Mouse (Mus musculus): ENCODE results near the gene Maml3. TPM values are rescaled to one million over a fixed set of nuclear protein-coding genes. Genes with fewer than 3 reads are reported as not detected.

Maml3 gene
- polyA plus RNA-seq, 1 experiment = 0.01 TPM

DNA sequence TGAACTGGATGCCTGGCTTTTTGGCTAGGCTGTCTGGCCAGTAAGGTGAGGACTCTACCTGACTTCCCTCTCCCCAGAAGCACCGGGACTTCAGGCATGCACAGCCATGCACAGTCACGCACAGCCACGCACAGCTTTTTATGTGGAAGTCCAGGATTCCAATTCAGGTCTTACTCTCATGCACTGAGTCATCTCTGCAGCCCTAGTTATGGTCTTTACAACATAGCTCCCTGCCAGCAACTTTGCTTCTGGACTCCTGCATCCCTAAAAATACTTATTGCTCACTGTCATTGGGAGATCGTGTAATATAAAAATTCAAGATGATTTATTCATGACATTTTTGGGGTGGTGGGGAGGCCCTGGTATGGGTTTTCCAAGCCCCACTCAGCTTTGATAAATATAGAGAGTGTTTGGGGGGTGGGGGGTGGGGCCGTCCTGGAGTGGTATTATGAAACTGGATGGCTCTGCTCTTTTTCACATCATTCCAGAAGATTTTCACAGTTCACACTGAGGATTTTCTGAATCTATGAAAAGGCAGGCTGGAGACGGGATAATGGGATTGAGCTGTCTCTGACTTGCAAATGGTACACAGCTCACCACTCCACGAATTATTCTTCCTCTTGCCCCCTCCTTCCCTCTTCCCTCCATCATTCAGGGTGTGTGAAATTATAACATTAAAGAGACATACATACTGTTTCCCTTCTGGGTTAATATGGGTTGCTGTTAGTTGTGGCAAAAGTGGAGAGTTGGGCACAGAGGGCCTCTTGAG is 288.2 kb downstream of the Maml3 start:
- no peak for TF ChIP-seq GATA1 (IDR thresholded peaks at IDR 0.05; ENCODE audit: low read length)

DNA sequence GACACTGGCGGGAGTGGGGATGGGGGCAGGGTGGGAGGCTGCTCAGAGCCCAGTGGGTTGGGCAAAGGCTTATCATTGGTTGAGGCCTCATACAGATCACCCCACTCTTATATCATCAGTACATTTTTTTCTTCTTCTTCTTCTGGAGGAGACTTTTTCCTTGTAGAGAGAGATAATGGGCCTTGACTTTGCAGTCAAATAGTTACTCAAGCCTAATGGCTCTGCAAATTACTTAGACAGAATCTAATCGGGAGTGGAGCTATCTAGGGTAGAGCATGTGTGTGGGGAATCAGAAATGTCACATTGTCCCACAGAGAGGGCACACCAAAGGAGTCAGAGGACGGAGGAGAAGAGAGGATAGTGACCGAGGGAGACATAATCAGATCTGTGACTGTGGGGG is 290.8 kb downstream of the Maml3 start:
- no peak for TF ChIP-seq GATA1 (IDR thresholded peaks at IDR 0.05; ENCODE audit: low read length)

DNA sequence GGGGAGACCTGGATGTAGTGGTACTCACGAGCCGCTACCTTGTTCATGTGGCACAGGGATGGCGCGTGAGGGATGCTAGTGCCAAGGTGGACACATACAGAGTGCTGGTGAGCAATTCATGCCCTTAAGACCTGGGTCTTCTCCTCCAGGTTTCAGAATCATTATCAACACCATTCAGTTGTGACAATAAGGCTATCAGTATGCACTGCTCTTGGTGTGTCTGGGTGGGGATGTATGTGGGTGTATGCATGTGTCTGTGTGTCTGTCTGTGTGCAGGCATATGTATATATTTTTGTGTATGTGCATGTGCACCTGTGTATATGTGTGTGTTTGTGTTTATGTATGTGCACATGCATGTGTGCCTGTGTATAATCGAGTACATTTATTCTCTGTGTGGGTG is 291.7 kb downstream of the Maml3 start:
- no peak for TF ChIP-seq GATA1 (IDR thresholded peaks at IDR 0.05; ENCODE audit: low read length)

DNA sequence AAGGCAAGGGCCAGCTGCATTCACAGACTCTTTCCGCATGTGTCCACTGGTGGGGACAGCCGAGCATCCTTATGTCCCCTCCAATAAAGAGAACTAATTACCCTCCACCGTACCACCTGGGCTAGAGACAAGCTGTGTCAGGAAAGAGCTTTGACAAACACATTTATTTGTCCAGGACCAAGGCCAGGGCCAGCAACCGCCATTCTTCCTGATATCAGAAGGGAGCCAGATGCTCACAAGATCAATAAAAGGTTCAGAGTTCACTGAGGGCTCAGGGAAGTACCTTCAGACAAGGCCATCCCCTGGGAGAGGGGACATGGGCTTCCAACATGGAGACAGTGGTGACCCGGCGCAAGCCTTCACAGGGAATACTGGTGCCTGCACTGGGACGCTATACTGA is 294.1 kb downstream of the Maml3 start:
- TF ChIP-seq GATA1 (IDR thresholded peaks at IDR 0.05; ENCODE audit: low read length) = no peak

DNA sequence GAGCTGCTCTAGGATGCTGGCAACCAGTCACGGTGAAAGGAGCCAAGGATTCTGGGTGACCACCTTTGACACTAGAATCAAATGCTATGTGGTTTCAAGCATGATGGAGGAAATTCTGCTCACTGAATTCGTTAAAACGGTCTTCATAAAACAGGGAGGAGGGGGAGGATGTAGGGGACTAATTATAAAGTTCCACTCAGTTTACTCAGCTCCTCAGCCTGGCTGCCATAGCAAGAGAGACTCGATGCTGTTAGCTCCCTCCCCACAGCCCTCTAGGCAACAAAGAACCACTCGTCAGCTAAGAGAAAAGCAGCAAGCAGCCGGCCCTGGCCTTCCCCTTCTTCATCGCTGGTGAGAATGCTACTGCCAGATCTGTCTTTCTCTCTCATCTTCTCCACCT is 295.1 kb downstream of the Maml3 start:
- no peak for TF ChIP-seq GATA1 (IDR thresholded peaks at IDR 0.05; ENCODE audit: low read length)

DNA sequence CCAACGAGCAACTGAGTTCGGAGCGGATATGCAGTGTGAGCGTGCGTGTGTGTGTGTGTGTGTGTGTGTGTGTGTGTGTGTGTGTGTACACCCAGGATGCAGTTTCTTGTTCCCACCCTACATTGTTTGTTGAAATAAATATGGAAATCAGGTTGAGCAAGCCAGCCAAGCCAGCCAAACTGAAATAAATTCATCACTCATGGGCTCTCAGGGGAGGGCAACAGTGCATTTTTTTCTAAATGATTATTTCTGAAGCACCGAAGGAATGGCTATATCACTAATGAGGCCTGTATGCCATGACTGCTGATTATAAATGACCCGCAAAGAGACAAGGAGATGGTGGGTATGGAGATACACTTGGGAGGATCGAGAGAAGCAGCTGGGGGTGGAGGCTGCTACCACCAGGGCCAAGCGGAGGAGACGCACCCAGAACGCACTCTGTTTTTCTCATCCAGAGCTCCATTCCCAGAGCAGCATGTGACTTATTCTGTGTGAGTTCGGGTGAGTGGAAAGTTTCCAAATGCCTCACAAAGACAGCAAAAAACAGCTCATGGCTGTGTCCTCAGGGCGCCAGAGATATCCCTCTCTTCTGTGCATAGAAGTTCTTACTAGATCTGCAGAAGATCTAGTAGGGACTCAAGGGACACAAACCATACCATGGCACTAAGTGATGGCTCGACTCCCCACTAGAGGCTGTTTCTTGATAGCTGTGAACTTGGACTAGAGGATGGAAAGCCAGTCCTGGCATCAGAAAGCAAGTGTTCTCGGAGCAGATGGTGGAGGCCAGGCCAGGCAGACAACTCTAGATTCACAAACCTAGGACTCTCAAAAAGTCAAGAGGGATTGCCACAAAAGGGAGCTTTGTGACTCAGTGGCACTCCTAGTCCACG is 296.6 kb downstream of the Maml3 start:
- no peak for TF ChIP-seq GATA1 (IDR thresholded peaks at IDR 0.05; ENCODE audit: low read length)

DNA sequence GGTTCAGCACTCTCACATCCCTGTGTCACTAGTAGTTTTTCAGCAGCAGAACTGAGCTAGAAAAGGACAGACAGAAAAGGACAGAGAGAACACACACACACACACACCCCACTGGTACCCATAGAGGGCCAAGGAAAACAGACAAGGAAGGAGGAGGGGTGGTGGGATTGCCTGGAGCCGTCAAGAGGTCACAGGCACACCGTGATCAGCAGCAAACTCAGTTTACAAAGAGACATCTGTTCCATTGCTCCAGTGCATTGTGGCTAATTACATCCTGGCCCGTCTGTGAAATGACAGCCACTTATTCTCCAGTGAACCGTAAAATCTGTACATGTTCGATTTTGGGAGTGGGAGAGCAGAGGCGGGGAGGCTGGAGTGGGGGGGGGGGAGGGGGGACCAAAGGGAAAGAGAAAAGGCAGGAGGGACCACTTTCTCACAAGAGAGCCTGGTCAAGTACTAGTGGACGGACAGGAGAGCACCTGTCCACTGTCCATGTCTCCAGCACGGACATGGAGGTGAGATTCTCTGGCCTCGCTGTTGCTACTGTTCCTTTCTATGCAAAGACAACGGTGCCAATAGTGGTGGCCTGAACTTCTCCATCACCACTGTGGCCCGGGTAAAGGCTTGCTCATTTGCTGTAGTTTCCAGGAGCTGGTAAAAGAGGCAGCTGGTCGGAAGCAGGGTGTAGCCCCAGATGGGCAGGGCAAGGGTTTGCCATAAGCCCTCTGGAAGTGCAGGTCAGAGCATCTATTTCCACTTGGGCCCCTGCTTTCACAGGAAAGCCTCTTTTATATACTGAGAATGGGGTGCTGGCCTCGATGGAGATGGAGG is 299.2 kb downstream of the Maml3 start:
- no peak for TF ChIP-seq GATA1 (IDR thresholded peaks at IDR 0.05; ENCODE audit: low read length)

DNA sequence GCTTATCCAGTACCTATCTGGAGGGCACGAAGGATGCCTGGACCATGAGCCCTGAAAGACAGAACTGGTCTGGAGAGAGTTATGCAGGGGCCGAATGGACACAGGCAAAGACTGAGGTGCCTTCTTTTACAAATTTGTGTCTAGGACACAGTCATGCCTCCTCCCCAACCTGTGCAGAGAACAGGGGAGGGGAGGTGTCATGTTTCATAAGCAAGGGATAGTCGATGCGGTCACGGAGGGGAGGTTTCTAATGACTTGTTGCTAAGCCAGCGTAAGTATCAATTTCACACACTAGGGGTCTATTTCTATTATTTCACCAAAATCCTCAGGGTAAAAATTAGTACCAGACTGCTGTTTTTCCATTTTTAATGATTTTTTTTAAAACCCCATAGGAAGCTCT is 301.0 kb downstream of the Maml3 start:
- no peak for TF ChIP-seq GATA1 (IDR thresholded peaks at IDR 0.05; ENCODE audit: low read length)

DNA sequence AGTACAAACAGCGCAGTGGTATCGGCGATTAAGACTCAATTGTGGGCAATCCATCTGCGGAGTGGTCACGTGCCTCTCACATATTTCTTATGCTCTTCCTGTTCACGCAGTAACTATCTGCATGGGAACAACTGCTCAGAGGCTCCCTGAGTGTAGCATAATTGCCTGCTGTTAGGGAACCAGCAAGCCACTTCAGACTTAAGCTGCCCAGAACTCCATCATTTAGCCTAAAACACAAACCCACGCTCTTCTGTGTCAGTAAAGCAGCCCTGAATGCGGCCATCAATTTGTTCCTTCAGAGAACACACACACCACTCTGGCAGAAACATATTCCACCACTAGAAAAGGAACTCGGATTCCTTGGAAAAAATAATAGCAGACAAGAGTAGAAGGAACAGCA is 305.2 kb downstream of the Maml3 start:
- TF ChIP-seq GATA1 (IDR thresholded peaks at IDR 0.05; ENCODE audit: low read length) = no peak

DNA sequence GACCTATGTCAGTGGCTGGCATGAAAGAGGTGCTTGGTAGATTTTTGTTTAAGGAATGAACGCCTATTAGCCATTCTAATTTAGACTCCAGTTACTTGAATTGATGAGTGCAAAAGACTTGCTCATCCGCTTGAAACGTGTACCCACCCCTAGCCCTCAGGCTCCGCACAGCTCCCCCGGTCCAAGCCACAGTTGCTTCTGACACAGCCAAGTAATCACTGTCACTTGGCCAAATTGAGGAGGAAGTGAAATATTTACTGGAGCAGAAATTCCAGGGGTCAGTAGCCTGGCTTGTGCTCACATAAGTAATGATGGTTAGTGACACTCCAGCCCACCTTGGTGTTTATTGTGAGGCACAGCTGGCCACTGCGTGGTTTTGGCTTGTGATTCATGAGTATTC is 308.0 kb downstream of the Maml3 start:
- TF ChIP-seq GATA1 (IDR thresholded peaks at IDR 0.05; ENCODE audit: low read length) = no peak

DNA sequence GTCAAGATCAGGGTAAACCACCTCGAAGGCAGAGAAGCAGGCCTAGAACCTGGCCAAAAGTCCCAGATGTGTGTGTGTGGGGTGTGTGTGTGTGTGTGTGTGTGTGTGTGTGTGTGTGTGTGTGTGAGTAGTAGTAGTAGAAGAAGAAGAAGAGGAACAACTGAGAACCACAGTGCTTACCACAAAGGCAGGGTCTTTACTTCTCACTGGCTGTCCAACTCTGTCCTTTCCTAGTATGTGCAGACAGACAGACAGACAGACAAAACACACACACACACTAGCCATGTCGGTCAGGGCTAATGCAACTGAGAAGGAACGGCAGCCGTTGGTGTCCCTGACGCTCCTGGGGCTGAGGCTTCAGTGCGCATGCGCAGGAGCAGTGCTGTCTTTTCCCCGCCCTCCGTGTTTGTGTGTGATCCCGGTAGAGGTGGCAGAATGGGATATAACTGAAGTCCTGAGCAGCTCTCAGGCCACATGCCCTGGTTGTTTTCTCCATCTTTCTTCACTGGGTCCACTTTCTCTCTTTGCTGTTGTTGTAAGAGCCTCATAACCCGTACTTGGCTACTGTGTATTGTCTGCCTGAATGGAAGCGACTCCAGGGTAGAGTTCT is 308.6 kb downstream of the Maml3 start:
- TF ChIP-seq GATA1 (IDR thresholded peaks at IDR 0.05; ENCODE audit: low read length) = no peak

DNA sequence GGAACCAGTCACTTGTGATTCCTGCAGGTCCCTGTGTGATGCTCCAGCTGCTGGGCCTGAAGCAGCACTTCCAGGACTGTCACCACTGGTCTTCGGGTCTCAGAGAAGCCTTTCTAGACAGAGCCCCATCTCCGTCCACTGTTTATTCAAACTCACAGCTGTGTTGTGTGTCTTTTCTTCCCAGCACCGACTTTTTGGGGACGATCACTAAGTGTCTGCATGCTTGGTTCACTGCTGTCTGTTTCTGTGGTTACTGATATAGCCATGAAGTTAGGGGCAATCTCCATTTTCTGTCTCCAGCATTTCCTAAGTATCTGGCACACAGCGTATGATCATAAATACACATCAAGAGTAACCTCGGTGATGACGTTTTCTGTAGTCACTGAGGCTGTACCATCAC is 313.3 kb downstream of the Maml3 start:
- TF ChIP-seq GATA1 (IDR thresholded peaks at IDR 0.05; ENCODE audit: low read length) = no peak

DNA sequence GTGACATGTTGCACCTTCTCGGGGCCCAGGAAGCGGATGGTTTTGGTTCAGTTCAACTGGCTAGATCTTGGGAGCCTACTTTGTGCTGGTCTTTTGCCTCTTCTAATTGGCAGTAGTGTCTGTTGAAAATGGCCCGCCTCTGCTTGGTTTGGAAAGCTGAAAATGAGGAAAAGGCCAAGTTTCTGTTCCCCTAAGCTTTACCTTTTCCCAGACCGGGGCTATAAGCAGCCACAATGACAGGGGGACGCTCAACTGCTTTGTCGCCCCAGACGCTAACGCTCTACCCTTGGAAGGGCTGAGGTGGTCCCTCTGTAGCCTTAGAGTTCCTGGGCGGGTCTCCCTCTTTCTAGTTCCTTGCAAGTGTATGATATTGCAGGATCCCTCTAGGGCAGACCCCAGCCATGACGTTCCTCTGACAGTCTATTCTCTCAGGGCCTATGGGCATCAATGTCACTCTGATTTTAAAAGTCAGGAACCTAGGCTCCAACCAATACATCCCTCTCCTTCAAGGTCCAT is 315.4 kb downstream of the Maml3 start:
- no peak for TF ChIP-seq GATA1 (IDR thresholded peaks at IDR 0.05; ENCODE audit: low read length)

DNA sequence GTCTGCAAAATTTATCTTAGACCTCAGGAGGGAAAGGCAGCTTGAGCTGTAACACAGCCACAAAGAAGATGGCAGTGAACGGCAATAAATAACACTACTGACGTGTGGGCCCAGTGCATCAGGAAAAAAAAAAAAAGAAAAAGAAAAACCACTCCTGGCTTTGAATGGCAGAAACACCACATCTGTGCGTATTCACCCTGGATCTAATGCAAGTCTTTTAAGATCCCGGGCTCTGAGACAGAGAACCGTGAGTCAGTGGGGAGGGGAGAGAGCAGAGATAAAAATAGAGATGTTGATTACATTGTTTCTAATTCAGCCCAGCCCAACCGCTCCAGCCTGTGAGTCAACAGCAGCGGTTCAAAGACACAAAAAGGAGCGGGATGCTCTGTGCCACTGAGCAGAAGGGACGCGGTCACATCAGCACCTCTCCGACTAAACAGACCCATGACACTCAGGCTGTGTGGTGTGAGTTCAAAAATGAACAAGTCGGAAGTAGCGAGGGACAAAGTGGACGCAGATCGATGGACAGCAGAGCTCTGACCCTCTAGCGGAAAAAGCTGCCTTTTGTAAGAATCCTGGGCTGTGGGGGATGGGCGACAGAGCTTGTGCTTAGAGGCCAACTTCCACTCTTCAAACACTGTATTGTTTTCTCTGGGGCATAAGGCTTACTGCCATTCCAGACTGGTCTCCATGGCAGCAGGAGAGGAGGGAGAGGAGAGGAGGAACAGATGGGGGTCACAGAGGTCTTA is 316.1 kb downstream of the Maml3 start:
- no peak for TF ChIP-seq GATA1 (IDR thresholded peaks at IDR 0.05; ENCODE audit: low read length)

All from G1E-ER4 (cell line).